Mouse (Mus musculus) layer of hippocampus, postnatal 14 days (tissue): ENCODE results near the gene Adrb1. TPM values are rescaled to one million over a fixed set of nuclear protein-coding genes. Genes with fewer than 3 reads are reported as not detected.
A peak's percentile ranks its signal among the peaks of the same experiment; 100 is the strongest.

ENCODE experiments used
- DNase-seq, 2 experiments: peaks; one replicate each; pipeline ENCODE4 v3.0.0; 2021 to 2022; ENCODE audit warnings: low spot score in 2 of 2, mixed read lengths in 1 of 2
- total RNA-seq, 2 experiments: library from RNA; stranded (reverse); gene quantifications; 2 replicates each; pipeline ENCODE4 v1.2.3; 2021

Gene Adrb1
- total RNA-seq, 2 experiments from 2014 or later, result 12.1 to 15.7 TPM

- no peak for DNase-seq
These were observed 20.0 kb upstream of the Adrb1 start for GRCm38 (mm10) chr19:56702039-56702438.

- no peak for DNase-seq
These were observed 18.5 kb upstream of the Adrb1 start for GRCm38 (mm10) chr19:56703238-56704097.

GRCm38 (mm10) chr19:56705026-56705675 is 16.8 kb upstream of the Adrb1 start:
- DNase-seq, result no peak

GRCm38 (mm10) chr19:56708794-56709193 is 13.2 kb upstream of the Adrb1 start:
- no peak for DNase-seq

GRCm38 (mm10) chr19:56710131-56710905 is 11.7 kb upstream of the Adrb1 start:
- no peak for DNase-seq

- DNase-seq, result no peak
These were observed 8.4 kb upstream of the Adrb1 start for GRCm38 (mm10) chr19:56713613-56714012.

- DNase-seq, result no peak
These were observed 7.3 kb upstream of the Adrb1 start for GRCm38 (mm10) chr19:56714661-56715170.

- DNase-seq, result no peak
These were observed 4.0 kb upstream of the Adrb1 start for GRCm38 (mm10) chr19:56718046-56718445.

GRCm38 (mm10) chr19:56720882-56721281 is 1.1 kb upstream of the Adrb1 start:
- no peak for DNase-seq

GRCm38 (mm10) chr19:56722291-56722707 is 300 bp downstream of the Adrb1 start:
- DNase-seq, result no peak

- peak in 1 of 2 experiments; percentile 58 for DNase-seq
These were observed 822 bp downstream of the Adrb1 start for GRCm38 (mm10) chr19:56722711-56723330.

GRCm38 (mm10) chr19:56723331-56724125 is 1.5 kb downstream of the Adrb1 start:
- no peak for DNase-seq

- no peak for DNase-seq
These were observed 2.2 kb downstream of the Adrb1 start for GRCm38 (mm10) chr19:56724126-56724597.

- no peak for DNase-seq
These were observed 5.3 kb downstream of the Adrb1 start for GRCm38 (mm10) chr19:56727170-56727877.

- no peak for DNase-seq
These were observed 12.1 kb downstream of the Adrb1 start for GRCm38 (mm10) chr19:56734033-56734572.

GRCm38 (mm10) chr19:56735747-56736146 is 13.7 kb downstream of the Adrb1 start:
- no peak for DNase-seq

GRCm38 (mm10) chr19:56736287-56736686 is 14.3 kb downstream of the Adrb1 start:
- DNase-seq, result no peak

GRCm38 (mm10) chr19:56745061-56745460 is 23.1 kb downstream of the Adrb1 start:
- DNase-seq, result no peak

GRCm38 (mm10) chr19:56745528-56745927 is 23.5 kb downstream of the Adrb1 start:
- no peak for DNase-seq
